Mouse (Mus musculus): ENCODE data around the gene Awat2. TPM values are rescaled to one million over a fixed set of nuclear protein-coding genes. Genes with fewer than 3 reads are reported as not detected.
"Not testable (repeated sequence)": the region's sequence is repeated elsewhere in the genome, so short reads cannot be mapped to it uniquely, and the experiment has no call there.

Gene Awat2
- 0.05 TPM in 1 of 2 replicates, not detected in the other for polyA plus RNA-seq (2012)

- not testable (repeated sequence) for TF ChIP-seq GATA1 (IDR thresholded peaks at IDR 0.05; ENCODE audit: low read length)
Observed at GRCm38 (mm10) chrX:100442617-100443016, at the start of gene Awat2. Gene Awat2, minus strand, starts transcription at chrX:100442717.

GRCm38 (mm10) chrX:100480317-100480716, 37.8 kb upstream of the Awat2 start:
- no peak for TF ChIP-seq GATA1 (IDR thresholded peaks at IDR 0.05; ENCODE audit: low read length)

- TF ChIP-seq GATA1 (IDR thresholded peaks at IDR 0.05; ENCODE audit: low read length), result no peak
Observed at GRCm38 (mm10) chrX:100475569-100476223, 33.2 kb upstream of the Awat2 start.

- TF ChIP-seq GATA1 (IDR thresholded peaks at IDR 0.05; ENCODE audit: low read length), result no peak
Observed at GRCm38 (mm10) chrX:100471491-100471890, 29.0 kb upstream of the Awat2 start.

- no peak for TF ChIP-seq GATA1 (IDR thresholded peaks at IDR 0.05; ENCODE audit: low read length)
Observed at GRCm38 (mm10) chrX:100470126-100470525, 27.6 kb upstream of the Awat2 start.

GRCm38 (mm10) chrX:100468047-100468446, 25.5 kb upstream of the Awat2 start:
- no peak for TF ChIP-seq GATA1 (IDR thresholded peaks at IDR 0.05; ENCODE audit: low read length)

- TF ChIP-seq GATA1 (IDR thresholded peaks at IDR 0.05; ENCODE audit: low read length), result no peak
Observed at GRCm38 (mm10) chrX:100443532-100443931, 1.0 kb upstream of the Awat2 start.

- no peak for TF ChIP-seq GATA1 (IDR thresholded peaks at IDR 0.05; ENCODE audit: low read length)
Observed at GRCm38 (mm10) chrX:100432311-100432710, 10.2 kb downstream of the Awat2 start.

- no peak for TF ChIP-seq GATA1 (IDR thresholded peaks at IDR 0.05; ENCODE audit: low read length)
Observed at GRCm38 (mm10) chrX:100428693-100429092, 13.8 kb downstream of the Awat2 start, which contains the start of gene Otud6a. Gene Otud6a, plus strand, starts transcription at chrX:100429013.

GRCm38 (mm10) chrX:100409245-100409644, 33.3 kb downstream of the Awat2 start:
- no peak for TF ChIP-seq GATA1 (IDR thresholded peaks at IDR 0.05; ENCODE audit: low read length)

GRCm38 (mm10) chrX:100401657-100402056, 40.9 kb downstream of the Awat2 start:
- no peak for TF ChIP-seq GATA1 (IDR thresholded peaks at IDR 0.05; ENCODE audit: low read length)

GRCm38 (mm10) chrX:100400900-100401299, 41.6 kb downstream of the Awat2 start:
- TF ChIP-seq GATA1 (IDR thresholded peaks at IDR 0.05; ENCODE audit: low read length), result no peak

GRCm38 (mm10) chrX:100395026-100395425, 47.5 kb downstream of the Awat2 start:
- TF ChIP-seq GATA1 (IDR thresholded peaks at IDR 0.05; ENCODE audit: low read length), result no peak

GRCm38 (mm10) chrX:100394223-100394861, 48.2 kb downstream of the Awat2 start:
- TF ChIP-seq GATA1 (IDR thresholded peaks at IDR 0.05; ENCODE audit: low read length), result no peak

- TF ChIP-seq GATA1 (IDR thresholded peaks at IDR 0.05; ENCODE audit: low read length), result no peak
Observed at GRCm38 (mm10) chrX:100392304-100392703, 50.2 kb downstream of the Awat2 start.

GRCm38 (mm10) chrX:100389887-100390286, 52.6 kb downstream of the Awat2 start:
- no peak for TF ChIP-seq GATA1 (IDR thresholded peaks at IDR 0.05; ENCODE audit: low read length)

GRCm38 (mm10) chrX:100356974-100357373, 85.5 kb downstream of the Awat2 start:
- no peak for TF ChIP-seq GATA1 (IDR thresholded peaks at IDR 0.05; ENCODE audit: low read length)

Other genes with a start within 250 kb of the Awat2 start
- gene Otud6a, start 13.7 kb downstream of the Awat2 start, polyA plus RNA-seq (2012), result not detected in 2 replicates
- gene Igbp1, start 51.6 kb upstream of the Awat2 start, polyA plus RNA-seq (2012), result 17.3 and 22.5 TPM in 2 replicates
- not detected in 2 replicates for gene Dgat2l6, start 82.1 kb upstream of the Awat2 start, polyA plus RNA-seq (2012)
- gene Awat1, start 129.5 kb upstream of the Awat2 start, polyA plus RNA-seq (2012), result not detected in 2 replicates
- not detected in 2 replicates for gene P2ry4, start 152.2 kb upstream of the Awat2 start, polyA plus RNA-seq (2012)
- gene Arr3, start 162.8 kb upstream of the Awat2 start, polyA plus RNA-seq (2012), result not detected in 2 replicates
- gene Kif4, start 183.0 kb upstream of the Awat2 start, polyA plus RNA-seq (2012), result 3.3 and 4.2 TPM in 2 replicates
- 4.8 and 9.9 TPM in 2 replicates for gene Pdzd11, start 183.9 kb upstream of the Awat2 start, polyA plus RNA-seq (2012)

Measured in G1E-ER4 (cell line).